Mouse (Mus musculus): ENCODE data around the gene Clcf1.

Gene Clcf1

GRCm38 (mm10) chr19:4193129-4193528, 20.9 kb upstream of the Clcf1 start:
- DNase-seq (ENCODE audit: low read depth, low spot score), result no peak

GRCm38 (mm10) chr19:4194021-4194724, 19.9 kb upstream of the Clcf1 start:
- DNase-seq (ENCODE audit: low read depth, low spot score), result no peak

GRCm38 (mm10) chr19:4194776-4195650, 19.0 kb upstream of the Clcf1 start:
- DNase-seq (ENCODE audit: low read depth, low spot score), result no peak

- no peak for DNase-seq (ENCODE audit: low read depth, low spot score)
Observed at GRCm38 (mm10) chr19:4196048-4196447, 18.0 kb upstream of the Clcf1 start.

GRCm38 (mm10) chr19:4196548-4196947, 17.5 kb upstream of the Clcf1 start:
- DNase-seq (ENCODE audit: low read depth, low spot score), result no peak

- DNase-seq (ENCODE audit: low read depth, low spot score), result no peak
Observed at GRCm38 (mm10) chr19:4197180-4197579, 16.9 kb upstream of the Clcf1 start.

GRCm38 (mm10) chr19:4201291-4201909, 12.6 kb upstream of the Clcf1 start, which contains the start of gene Rad9a:
TSS of gene Rad9a (minus strand) at chr19:4201662.
- DNase-seq (ENCODE audit: low read depth, low spot score), result peak; percentile 99

GRCm38 (mm10) chr19:4202149-4202548, 11.9 kb upstream of the Clcf1 start:
- no peak for DNase-seq (ENCODE audit: low read depth, low spot score)

- no peak for DNase-seq (ENCODE audit: low read depth, low spot score)
Observed at GRCm38 (mm10) chr19:4203148-4203547, 10.9 kb upstream of the Clcf1 start.

- no peak for DNase-seq (ENCODE audit: low read depth, low spot score)
Observed at GRCm38 (mm10) chr19:4203604-4204326, 10.3 kb upstream of the Clcf1 start.

- DNase-seq (ENCODE audit: low read depth, low spot score), result no peak
Observed at GRCm38 (mm10) chr19:4204889-4205288, 9.1 kb upstream of the Clcf1 start.

GRCm38 (mm10) chr19:4206971-4207370, 7.1 kb upstream of the Clcf1 start:
- peak; percentile 72 for DNase-seq (ENCODE audit: low read depth, low spot score)

GRCm38 (mm10) chr19:4208563-4208962, 5.5 kb upstream of the Clcf1 start:
- no peak for DNase-seq (ENCODE audit: low read depth, low spot score)

- no peak for DNase-seq (ENCODE audit: low read depth, low spot score)
Observed at GRCm38 (mm10) chr19:4211891-4212588, 2.0 kb upstream of the Clcf1 start.

GRCm38 (mm10) chr19:4213524-4213974, 489 bp upstream of the Clcf1 start:
- no peak for DNase-seq (ENCODE audit: low read depth, low spot score)

GRCm38 (mm10) chr19:4214771-4215450, 873 bp downstream of the Clcf1 start:
- no peak for DNase-seq (ENCODE audit: low read depth, low spot score)

- DNase-seq (ENCODE audit: low read depth, low spot score), result no peak
Observed at GRCm38 (mm10) chr19:4215451-4215840, 1.4 kb downstream of the Clcf1 start.

- DNase-seq (ENCODE audit: low read depth, low spot score), result no peak
Observed at GRCm38 (mm10) chr19:4216041-4216685, 2.1 kb downstream of the Clcf1 start.

- no peak for DNase-seq (ENCODE audit: low read depth, low spot score)
Observed at GRCm38 (mm10) chr19:4217140-4217539, 3.1 kb downstream of the Clcf1 start.

- no peak for DNase-seq (ENCODE audit: low read depth, low spot score)
Observed at GRCm38 (mm10) chr19:4217855-4218254, 3.8 kb downstream of the Clcf1 start.

All from R1 (cell line).